Mouse (Mus musculus) kidney, postnatal 0 days (tissue): ENCODE results near the gene Scel. TPM values are rescaled to one million over a fixed set of nuclear protein-coding genes. Genes with fewer than 3 reads are reported as not detected.

Source experiments
- ATAC-seq: fragments of 200-750 bp; cut with Nextera tagmentation; replicated peaks from 2 replicates; pipeline ENCODE4 v1.8.0; 2017; ENCODE audit warnings: low read depth, moderate number of reproducible peaks, moderate TSS enrichment, moderate library complexity; ENCODE audit not compliant: low FRiP score
- DNase-seq: peaks from one replicate; pipeline ENCODE4 v3.0.0-alpha.2; 2016; ENCODE audit warnings: low spot score
- H3K27ac ChIP-seq: fragments of 300-500 bp; sonication (generic); 2 replicates; pipeline ENCODE4 v1.5.1; 2014; ENCODE audit warnings: mild to moderate bottlenecking
- H3K27me3 ChIP-seq: fragments of 300-500 bp; sonication (generic); 2 replicates; pipeline ENCODE4 v1.6.1; 2014; ENCODE audit warnings: low read length, mixed read lengths; ENCODE audit not compliant: insufficient read depth
- H3K36me3 ChIP-seq: fragments of 300-500 bp; sonication (generic); 2 replicates; pipeline ENCODE4 v1.6.1; 2014; ENCODE audit warnings: low read length, mixed read lengths; ENCODE audit not compliant: insufficient read depth
- H3K4me1 ChIP-seq: fragments of 300-500 bp; sonication (generic); replicated peaks from 2 replicates; pipeline ENCODE4 v1.6.1; 2014; ENCODE audit warnings: antibody characterized with exemption, low read length, mixed read lengths; ENCODE audit not compliant: insufficient read depth
- H3K4me2 ChIP-seq: fragments of 300-500 bp; sonication (generic); 2 replicates; pipeline ENCODE4 v1.6.1; 2014; ENCODE audit warnings: mild to moderate bottlenecking, low read length, moderate library complexity, mixed read lengths
- H3K4me3 ChIP-seq: fragments of 300-500 bp; sonication (generic); replicated peaks from 2 replicates; pipeline ENCODE4 v1.5.1; 2014; ENCODE audit warnings: low read depth, low read length
- H3K9ac ChIP-seq: fragments of 300-500 bp; sonication (generic); 2 replicates; pipeline ENCODE4 v1.6.1; 2014; ENCODE audit warnings: low read depth, low read length
- H3K9me3 ChIP-seq: fragments of 300-500 bp; sonication (generic); replicated peaks from 2 replicates; pipeline ENCODE4 v1.6.1; 2016; ENCODE audit warnings: low read length, inconsistent platforms, mixed read lengths
- CTCF ChIP-seq: IDR thresholded peaks from 2 replicates; pipeline ENCODE4 v1.5.1; 2016; ENCODE audit warnings: antibody characterized with exemption, low read depth, mild to moderate bottlenecking, moderate library complexity
- WGBS: fragments of 180-500 bp; shearing (Covaris S2); extraction: QIAGEN DNeasy Blood & Tissue Kit; methylation state at CpG from one replicate; pipeline ENCODE4 v1.1.7; 2014; 5-methylcytosine and 5-hydroxymethylcytosine counted together
- microRNA-seq: library from miRNA; unstranded; fragments of <30 nt; microRNA quantifications from one replicate; pipeline ENCODE4, GENCODE M21; 2016
- polyA plus RNA-seq: library from polyadenylated mRNA; unstranded; fragments of >200 nt; fragmentation: Nextera tagmentation; extraction: Ambion mirVana; gene quantifications from 2 replicates; pipeline ENCODE4 v1.2.1, GENCODE M21; 2015

The Scel gene
- polyA plus RNA-seq, 1 experiment from 2014 or later: 4.1 TPM

- H3K36me3 ChIP-seq: no peaks in the 10 kb centered on the region
- H3K27me3 ChIP-seq: no peaks in the 10 kb centered on the region
- H3K4me2 ChIP-seq: no peak overlapping the region
- no peak for TF ChIP-seq CTCF
- no peak overlapping the region for H3K27ac ChIP-seq
- H3K9ac ChIP-seq: no peak overlapping the region
- no peak for ATAC-seq
- WGBS: 58% methylated on average over 4 of the region's 4 CpGs
- H3K4me1 ChIP-seq: no peaks in the 10 kb centered on the region
- H3K9me3 ChIP-seq: no peaks in the 10 kb centered on the region
- no peak overlapping the region for H3K4me3 ChIP-seq
- no peak for DNase-seq
Measured at GRCm38 (mm10) chr14:103657876-103658275, 144.7 kb downstream of the Scel start.

Small RNA genes lying within 50 kb of the gene (microRNA-seq; reads per million reads assigned to microRNA genes)
- gene Gm22877: not detected

Other genes with a start within 250 kb of the Scel start
- gene Mycbp2, start 166.5 kb upstream of the Scel start, polyA plus RNA-seq: 18.8 and 19.2 TPM in 2 replicates
- 2.9 and 3.4 TPM in 2 replicates for gene Slain1, start 136.9 kb downstream of the Scel start, polyA plus RNA-seq